Mouse (Mus musculus) hindbrain, embryonic 11.5 days (tissue): ENCODE measurements at regions not wholly inside any gene's neighbourhood (a gene's known extent, or its start where the extent isn't known, plus 50 kb on each side); places are given as distances from the start of the nearest gene placed in this dataset.

Experiments used
- ATAC-seq: fragments of 200-750 bp; cut with Nextera tagmentation; 2 replicates; pipeline ENCODE4 v1.8.0; 2017; ENCODE audit warnings: mild to moderate bottlenecking, moderate TSS enrichment, moderate library complexity; ENCODE audit not compliant: low FRiP score
- DNase-seq: peaks from one replicate; pipeline ENCODE4 v3.0.0-alpha.2; 2015; ENCODE audit warnings: low spot score
- H3K27ac ChIP-seq: fragments of 300-500 bp; sonication (generic); 2 replicates; pipeline ENCODE4 v1.5.1; 2014; ENCODE audit warnings: mild to moderate bottlenecking, low read depth, low read length
- H3K27me3 ChIP-seq: fragments of 300-500 bp; sonication (generic); 2 replicates; pipeline ENCODE4 v1.6.1; 2014; ENCODE audit warnings: mild to moderate bottlenecking, low read length, moderate library complexity, mixed read lengths; ENCODE audit not compliant: control insufficient read depth, insufficient read depth
- H3K36me3 ChIP-seq: fragments of 300-500 bp; sonication (generic); 2 replicates; pipeline ENCODE4 v1.6.1; 2014; ENCODE audit warnings: mild to moderate bottlenecking, low read length, moderate library complexity, mixed read lengths; ENCODE audit not compliant: control insufficient read depth, insufficient read depth
- H3K4me1 ChIP-seq: fragments of 300-500 bp; sonication (generic); replicated peaks from 2 replicates; pipeline ENCODE4 v1.6.1; 2014; ENCODE audit warnings: low read length, mixed read lengths; ENCODE audit not compliant: control insufficient read depth, insufficient read depth
- H3K4me2 ChIP-seq: fragments of 300-500 bp; sonication (generic); replicated peaks from 2 replicates; pipeline ENCODE4 v1.6.1; 2014; ENCODE audit warnings: mild to moderate bottlenecking, low read depth, low read length
- H3K4me3 ChIP-seq: fragments of 300-500 bp; sonication (generic); 2 replicates; pipeline ENCODE4 v1.5.1; 2014; ENCODE audit warnings: low read depth, low read length
- H3K9ac ChIP-seq: fragments of 300-500 bp; sonication (generic); 2 replicates; pipeline ENCODE4 v1.6.1; 2014; ENCODE audit warnings: low read depth, low read length
- H3K9me3 ChIP-seq: fragments of 300-500 bp; sonication (generic); 2 replicates; pipeline ENCODE4 v1.6.1; 2016; ENCODE audit warnings: low read length; ENCODE audit not compliant: control insufficient read depth
- WGBS: fragments of 180-500 bp; shearing (Covaris S2); extraction: QIAGEN DNeasy Blood & Tissue Kit; methylation state at CpG from one replicate; pipeline ENCODE4 v1.1.7; 2014; 5-methylcytosine and 5-hydroxymethylcytosine counted together

DNA sequence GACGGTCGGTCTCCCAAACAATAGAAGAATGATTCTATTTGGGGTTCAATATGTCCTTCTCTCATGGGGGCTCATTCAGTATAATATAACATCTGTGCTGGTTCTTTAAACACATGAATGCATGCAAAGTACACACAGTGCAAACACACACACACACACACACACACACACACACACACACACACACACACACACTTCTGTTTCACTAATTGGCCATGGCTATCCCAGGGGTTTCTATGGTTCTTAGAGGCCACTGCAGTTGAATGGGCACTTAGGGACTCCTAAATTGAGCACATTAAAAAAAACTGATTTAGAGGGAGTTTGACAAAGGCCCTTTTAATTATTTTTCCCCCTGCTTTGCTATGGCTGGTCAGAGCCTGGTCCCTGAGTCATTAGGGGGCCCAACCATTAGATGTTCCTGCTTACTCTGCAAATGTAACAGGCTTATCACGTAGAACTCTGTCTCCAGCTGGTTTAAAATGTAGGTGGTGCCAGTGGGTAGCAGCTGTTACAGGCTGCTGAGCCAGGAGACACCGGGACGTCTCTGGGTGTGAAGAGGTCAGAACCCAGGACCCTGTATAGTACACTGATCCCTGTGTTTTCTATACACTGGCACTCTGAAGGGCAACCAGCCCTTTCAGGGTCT lies 82.1 kb upstream of the Tab2 start:
- DNase-seq (peak; percentile 58), ATAC-seq (peak; percentile 90)
- Histone ChIP-seq H3K4me2 (no peak overlapping the region), H3K9ac (no peak overlapping the region), H3K27me3 (no peaks in the 10 kb centered on the region), H3K9me3 (no peaks in the 10 kb centered on the region), H3K36me3 (no peaks in the 10 kb centered on the region), H3K4me1 (peaks cover 6% of the 10 kb centered on the region; the same call in 1 of the 2 replicates), H3K27ac (peak overlapping the region; percentile 78; the same call in 1 of the 2 replicates), H3K4me3 (no peak overlapping the region)
- 18% methylated on average over 5 of the region's 5 CpGs for WGBS

DNA sequence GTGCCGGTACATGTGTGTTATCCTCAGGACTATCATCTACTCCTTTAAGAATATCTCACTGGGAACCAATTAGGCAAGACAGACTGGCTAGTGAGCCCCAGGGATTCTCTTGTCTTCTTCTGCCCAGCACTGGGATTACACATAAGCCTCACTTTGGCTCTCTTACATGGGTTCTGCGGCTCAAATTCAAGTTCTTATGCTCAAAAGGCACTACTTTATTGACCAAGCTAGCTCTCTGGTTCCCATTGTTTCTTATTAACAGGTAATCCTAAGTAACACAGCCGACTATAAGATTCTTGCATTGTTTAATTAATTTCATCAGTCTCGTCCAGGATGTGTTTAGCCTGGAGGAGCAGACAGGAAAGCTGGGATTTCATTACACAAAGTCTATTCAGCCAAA lies 80.3 kb upstream of the Tab2 start:
- DNase-seq: no peak
- 80% methylated on average over 4 of the region's 4 CpGs for WGBS
- H3K27ac ChIP-seq: no peak overlapping the region

DNA sequence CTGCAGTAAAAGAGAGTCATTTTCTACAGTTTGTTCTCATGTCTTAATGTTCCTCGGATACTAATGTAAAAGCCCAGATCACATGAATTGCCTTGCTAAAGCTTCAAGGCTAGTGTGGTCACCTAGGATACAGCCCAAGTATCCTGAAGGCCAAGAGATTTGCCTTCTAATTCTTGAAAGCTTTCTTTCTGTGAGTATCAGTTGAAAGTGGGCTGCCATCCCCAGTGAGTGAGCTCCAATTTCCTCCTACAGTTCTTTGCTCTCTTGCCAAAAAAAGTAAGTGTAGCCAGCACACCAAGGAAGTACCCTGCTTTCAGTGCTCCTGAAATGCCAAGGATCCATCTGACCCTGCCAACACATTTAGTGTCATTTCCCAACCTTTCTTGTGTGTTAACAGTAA lies 79.3 kb upstream of the Tab2 start:
- Histone ChIP-seq H3K4me2 (no peak overlapping the region), H3K9me3 (no peaks in the 10 kb centered on the region), H3K4me3 (no peak overlapping the region), H3K27me3 (no peaks in the 10 kb centered on the region), H3K4me1 (peaks cover 6% of the 10 kb centered on the region; the same call in 1 of the 2 replicates), H3K27ac (no peak overlapping the region), H3K36me3 (no peaks in the 10 kb centered on the region), H3K9ac (no peak overlapping the region)
- ATAC-seq (no peak), DNase-seq (no peak)
- WGBS: 46% methylated on average over 1 of the region's 1 CpGs

More for the DNA sequence above, 80.3 kb upstream of the Tab2 start:
- peaks cover 6% of the 10 kb centered on the region; the same call in 1 of the 2 replicates for H3K4me1 ChIP-seq
- no peaks in the 10 kb centered on the region for H3K9me3 ChIP-seq
- no peak overlapping the region for H3K4me3 ChIP-seq
- ATAC-seq: no peak
- H3K4me2 ChIP-seq: no peak overlapping the region
- no peak overlapping the region for H3K9ac ChIP-seq
- no peaks in the 10 kb centered on the region for H3K36me3 ChIP-seq
- no peaks in the 10 kb centered on the region for H3K27me3 ChIP-seq

DNA sequence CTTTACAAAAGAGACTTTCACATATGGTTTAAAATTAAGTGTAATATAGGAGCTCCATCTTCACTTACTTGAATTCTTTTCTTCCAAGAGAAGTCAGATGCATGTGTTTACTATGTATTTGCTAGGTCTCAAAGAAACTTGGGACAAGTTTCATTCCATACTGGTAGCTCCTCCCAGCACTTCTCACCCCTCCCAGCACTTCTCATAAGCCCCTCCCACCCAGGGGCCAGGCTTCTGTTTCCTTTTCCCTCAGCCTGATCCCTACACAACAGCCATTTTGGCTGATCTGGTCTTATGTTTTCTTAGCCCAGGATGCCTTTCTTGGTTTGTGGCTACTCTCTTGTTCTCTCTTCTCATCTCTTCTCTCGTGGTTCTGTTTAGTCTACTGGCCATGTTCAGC lies 76.2 kb upstream of the Tab2 start:
- Histone ChIP-seq H3K4me1 (no peaks in the 10 kb centered on the region), H3K27ac (no peak overlapping the region), H3K27me3 (no peaks in the 10 kb centered on the region), H3K4me3 (no peak overlapping the region), H3K4me2 (no peak overlapping the region), H3K36me3 (no peaks in the 10 kb centered on the region), H3K9me3 (no peaks in the 10 kb centered on the region), H3K9ac (no peak overlapping the region)
- no peak for DNase-seq
- ATAC-seq: no peak
- 78% methylated on average over 1 of the region's 1 CpGs for WGBS

DNA sequence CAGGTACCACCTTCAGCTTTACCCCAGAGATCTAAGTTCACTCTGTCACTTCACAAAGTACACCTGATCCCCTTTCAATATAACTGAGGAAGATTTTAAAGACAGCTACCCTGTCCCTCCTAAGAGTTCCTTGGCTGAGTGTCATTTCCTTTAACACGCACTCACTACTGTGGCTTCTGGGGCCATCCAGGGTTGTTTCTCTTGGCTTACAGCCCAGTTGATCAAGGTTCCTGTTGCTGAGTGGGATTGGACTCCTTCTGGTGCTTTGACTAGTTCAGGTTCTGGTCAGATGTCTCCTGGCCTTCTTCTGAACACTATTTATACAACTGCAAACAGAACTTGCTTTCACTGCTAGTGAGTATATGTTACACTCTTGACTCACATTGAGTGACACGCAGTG lies 72.8 kb upstream of the Tab2 start:
- Histone ChIP-seq H3K36me3 (no peaks in the 10 kb centered on the region), H3K4me1 (no peaks in the 10 kb centered on the region), H3K4me2 (no peak overlapping the region), H3K9ac (no peak overlapping the region), H3K27me3 (no peaks in the 10 kb centered on the region), H3K9me3 (no peaks in the 10 kb centered on the region), H3K4me3 (no peak overlapping the region), H3K27ac (no peak overlapping the region)
- ATAC-seq: no peak
- DNase-seq: no peak
- WGBS: 81% methylated on average over 2 of the region's 2 CpGs

DNA sequence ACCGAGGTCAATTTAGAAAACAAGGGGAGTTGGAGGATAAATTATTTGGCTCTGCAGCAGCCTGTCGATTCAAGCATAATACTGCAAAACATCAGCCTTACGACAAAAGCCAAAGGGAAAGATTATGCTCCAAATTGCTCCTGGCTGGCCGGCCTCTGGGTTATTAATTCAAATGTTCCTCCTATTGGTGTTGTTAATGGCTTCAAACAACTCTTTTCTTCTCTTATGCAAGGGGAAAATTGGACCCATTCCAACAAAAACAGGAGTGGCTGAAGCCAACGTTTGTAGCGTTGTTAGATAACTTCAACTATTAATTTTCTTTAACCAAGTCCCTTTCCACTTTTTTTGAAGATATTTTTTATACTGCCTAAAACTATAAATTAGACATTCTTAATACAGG lies 71.0 kb upstream of the Tab2 start:
- no peak for DNase-seq
- WGBS: 66% methylated on average over 6 of the region's 6 CpGs
- no peaks in the 10 kb centered on the region for H3K27me3 ChIP-seq

DNA sequence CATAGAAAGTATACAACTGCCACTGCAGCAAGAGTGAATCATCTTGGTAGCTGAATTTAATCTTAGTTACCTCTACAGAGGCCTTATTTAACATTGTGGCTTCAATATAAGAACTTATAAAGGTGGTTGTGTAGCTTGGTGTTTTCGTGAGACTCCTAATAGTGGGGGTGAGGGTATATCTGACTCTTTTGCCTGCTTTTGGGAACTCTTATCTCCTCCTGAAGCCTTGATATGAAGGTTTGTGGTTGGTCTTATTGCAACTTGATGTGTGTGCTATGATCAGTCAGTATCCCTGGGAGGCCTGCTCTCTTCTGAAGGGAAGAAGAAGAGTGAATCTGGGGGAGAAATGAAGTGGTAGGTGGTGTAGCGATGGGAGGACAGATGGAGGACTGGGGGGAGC lies 67.7 kb upstream of the Tab2 start:
- no peak overlapping the region for H3K4me3 ChIP-seq
- no peaks in the 10 kb centered on the region for H3K4me1 ChIP-seq
- H3K36me3 ChIP-seq: no peaks in the 10 kb centered on the region
- WGBS: 91% methylated on average over 2 of the region's 2 CpGs
- H3K27ac ChIP-seq: no peak overlapping the region
- H3K9me3 ChIP-seq: no peaks in the 10 kb centered on the region
- H3K4me2 ChIP-seq: no peak overlapping the region
- DNase-seq (no peak), ATAC-seq (no peak)
- no peaks in the 10 kb centered on the region for H3K27me3 ChIP-seq
- no peak overlapping the region for H3K9ac ChIP-seq

More for the DNA sequence above, 71.0 kb upstream of the Tab2 start:
- no peak for ATAC-seq
- Histone ChIP-seq H3K27ac (no peak overlapping the region), H3K36me3 (no peaks in the 10 kb centered on the region), H3K4me1 (no peaks in the 10 kb centered on the region), H3K9ac (no peak overlapping the region), H3K4me3 (no peak overlapping the region), H3K9me3 (no peaks in the 10 kb centered on the region), H3K4me2 (no peak overlapping the region)

DNA sequence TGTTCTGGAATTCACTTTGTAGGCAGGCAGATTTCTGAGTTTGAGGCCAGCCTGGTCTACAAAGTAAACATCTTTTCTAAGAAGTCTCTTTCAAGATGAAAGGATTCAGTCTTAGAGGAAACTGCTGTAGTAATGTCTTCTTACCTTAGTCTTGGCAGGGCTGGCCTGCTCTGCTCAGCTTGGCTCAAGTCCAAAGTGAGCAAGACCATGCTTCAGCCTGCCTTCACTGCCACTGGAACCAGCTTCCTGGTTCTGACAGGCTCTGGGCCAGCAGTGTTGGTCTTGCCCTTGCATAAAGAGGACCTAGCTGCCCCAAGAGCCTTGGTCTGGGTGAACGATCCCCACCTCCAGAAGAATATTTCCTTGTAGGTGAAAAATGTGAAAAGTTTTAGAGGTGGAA lies 65.9 kb upstream of the Tab2 start:
- Histone ChIP-seq H3K27ac (no peak overlapping the region), H3K4me3 (no peak overlapping the region), H3K27me3 (no peaks in the 10 kb centered on the region), H3K4me1 (no peaks in the 10 kb centered on the region), H3K9me3 (no peaks in the 10 kb centered on the region), H3K4me2 (no peak overlapping the region), H3K36me3 (no peaks in the 10 kb centered on the region), H3K9ac (no peak overlapping the region)
- ATAC-seq (no peak), DNase-seq (no peak)
- 88% methylated on average over 1 of the region's 1 CpGs for WGBS

DNA sequence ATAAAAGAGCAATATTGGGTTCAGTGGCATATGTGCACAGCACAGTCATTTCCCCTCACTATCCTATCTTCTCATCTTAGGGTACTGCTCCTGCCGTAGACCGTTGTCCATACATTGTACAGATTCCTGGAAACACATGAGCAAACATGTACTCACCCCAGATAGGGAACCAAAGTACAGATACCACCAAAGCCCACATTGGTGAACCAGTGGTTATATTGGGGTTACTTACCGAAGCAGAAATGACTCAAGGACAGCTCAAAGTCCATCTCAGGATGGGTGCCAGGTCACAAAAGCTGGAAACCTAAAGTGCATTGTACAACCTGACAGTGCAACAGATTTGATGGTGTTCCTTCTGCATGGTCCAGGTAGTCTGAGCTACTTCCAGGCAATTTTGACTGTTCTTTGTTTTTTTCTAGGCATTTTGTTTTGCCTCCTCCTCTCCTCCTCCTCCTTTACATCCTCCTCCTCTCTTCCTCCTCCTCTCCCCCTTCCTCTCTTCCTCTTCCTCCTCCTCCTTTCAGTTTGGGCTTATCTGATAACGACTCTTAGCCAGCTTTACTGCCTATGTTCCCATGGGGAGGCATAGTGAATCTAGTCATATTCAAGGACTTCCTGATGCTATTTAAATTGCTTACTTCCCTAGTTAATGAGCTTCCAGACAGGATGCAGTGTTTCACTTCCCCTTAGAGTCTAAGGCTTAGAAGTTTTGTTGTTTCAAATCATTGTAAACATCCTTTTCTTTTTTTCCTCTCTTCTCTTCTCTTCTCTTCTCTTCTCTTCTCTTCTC lies 65.1 kb upstream of the Tab2 start:
- DNase-seq: no peak

More for the DNA sequence above, 65.1 kb upstream of the Tab2 start:
- Histone ChIP-seq H3K36me3 (no peaks in the 10 kb centered on the region), H3K9ac (no peak overlapping the region), H3K27me3 (no peaks in the 10 kb centered on the region), H3K27ac (no peak overlapping the region), H3K4me3 (no peak overlapping the region), H3K9me3 (no peaks in the 10 kb centered on the region), H3K4me1 (no peaks in the 10 kb centered on the region), H3K4me2 (no peak overlapping the region)
- no peak for ATAC-seq
- WGBS: 75% methylated on average over 4 of the region's 4 CpGs
